Mouse (Mus musculus): ENCODE results near the gene Kcnb1.

DNA sequence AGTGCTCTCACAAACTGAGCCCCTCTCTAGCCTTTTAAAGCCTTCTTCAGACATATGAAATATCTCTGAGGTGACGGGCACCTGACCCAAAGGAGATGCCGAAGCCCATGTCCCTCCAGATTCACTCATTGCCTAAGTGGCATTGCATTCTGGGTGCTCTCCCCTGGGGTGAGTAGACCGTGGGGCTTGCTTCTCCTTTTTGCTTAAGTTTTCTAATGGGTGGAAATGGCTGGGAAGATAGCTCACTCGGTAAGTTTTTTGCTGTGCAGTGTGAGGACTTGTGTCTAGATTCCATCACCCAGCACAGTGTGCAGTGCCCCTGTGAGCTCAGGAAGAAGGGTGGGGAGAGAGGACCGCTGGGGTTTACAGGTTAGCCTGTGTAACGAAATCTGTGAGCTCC lies 122.4 kb downstream of the Kcnb1 start:
- TF ChIP-seq CHD2 (IDR thresholded peaks at IDR 0.05; ENCODE audit: low read depth, low read length) (no peak), ZNF384 (IDR thresholded peaks at IDR 0.05; ENCODE audit: low read depth, low read length) (no peak)

Measured in ES-E14 (cell line).